Mouse (Mus musculus): ENCODE data around the gene Hyls1. TPM values are rescaled to one million over a fixed set of nuclear protein-coding genes. Genes with fewer than 3 reads are reported as not detected.

The Hyls1 gene
- total RNA-seq, 2 experiments from 2014 or later: 1.4 to 2.3 TPM

Other genes with a start within 250 kb of the Hyls1 start
- gene Cdon, start 149.3 kb downstream of the Hyls1 start, total RNA-seq (2021): 10 to 100 TPM; 29.5 to 37.8 TPM
- not detected for gene Gm1113, start 52.1 kb downstream of the Hyls1 start, total RNA-seq (2021)
- under 1 TPM; 0.05 to 0.09 TPM for gene Ddx25, start 11.9 kb downstream of the Hyls1 start, total RNA-seq (2021)
- gene Pus3, start 11.8 kb downstream of the Hyls1 start, total RNA-seq (2021): 10 to 100 TPM; 10.6 to 11.9 TPM
- under 1 TPM; 0.23 to 0.52 TPM for gene Pate2, start 114 bp downstream of the Hyls1 start, total RNA-seq (2021)
- not detected for gene Pate4, start 41.5 kb upstream of the Hyls1 start, total RNA-seq (2021)
- gene Pate3, start 77.8 kb upstream of the Hyls1 start, total RNA-seq (2021): not detected
- gene Pate1, start 117.0 kb upstream of the Hyls1 start, total RNA-seq (2021): not detected
- not detected for gene Gm17677, start 170.7 kb upstream of the Hyls1 start, total RNA-seq (2021)
- gene Gm17727, start 207.7 kb upstream of the Hyls1 start, total RNA-seq (2021): not detected
- gene Gm27235, start 219.7 kb upstream of the Hyls1 start, total RNA-seq (2021): not detected
- gene D730048I06Rik, start 219.7 kb upstream of the Hyls1 start, total RNA-seq (2021): not detected

Measured in gastrocnemius, postnatal 10 days (tissue).